Mouse (Mus musculus): ENCODE data around the gene Arid5b. TPM values are rescaled to one million over a fixed set of nuclear protein-coding genes. Genes with fewer than 3 reads are reported as not detected.

Gene Arid5b
- polyA plus RNA-seq, 1 experiment: 8.6 TPM

- no peaks in the 10 kb centered on the region for H3K36me3 ChIP-seq (ENCODE audit: control insufficient read depth, insufficient read depth, low read length)
- H3K27me3 ChIP-seq (replicated peaks; ENCODE audit: control insufficient read depth, insufficient read depth, low read length): no peaks in the 10 kb centered on the region
- 97% methylated on average over 4 of the region's 4 CpGs for WGBS
- TF ChIP-seq CTCF (conservative IDR thresholded peaks at IDR 0.05; ENCODE audit: insufficient read depth, insufficient read length, low read depth, low read length) (no peak), POLR2A (IDR thresholded peaks at IDR 0.05; ENCODE audit: low read depth, low read length) (no peak)
- no peak overlapping the region for H3K4me3 ChIP-seq (ENCODE audit: insufficient read depth, low read depth, low read length)
- no peak for DNase-seq
- H3K4me1 ChIP-seq (ENCODE audit: control insufficient read depth, insufficient read depth, low read length): peaks cover 11% of the 10 kb centered on the region
- no peak overlapping the region for H3K27ac ChIP-seq (ENCODE audit: insufficient read depth, low read depth, low read length)
Observed at GRCm38 (mm10) chr10:68172906-68173305, 105.6 kb downstream of the Arid5b start.

- H3K4me3 ChIP-seq (ENCODE audit: insufficient read depth, low read depth, low read length): no peak overlapping the region
- H3K27ac ChIP-seq (ENCODE audit: insufficient read depth, low read depth, low read length): no peak overlapping the region
- H3K27me3 ChIP-seq (replicated peaks; ENCODE audit: control insufficient read depth, insufficient read depth, low read length): no peaks in the 10 kb centered on the region
- peaks cover 15% of the 10 kb centered on the region for H3K4me1 ChIP-seq (ENCODE audit: control insufficient read depth, insufficient read depth, low read length)
- 83% methylated on average over 9 of the region's 9 CpGs for WGBS
- TF ChIP-seq POLR2A (IDR thresholded peaks at IDR 0.05; ENCODE audit: low read depth, low read length) (no peak), CTCF (conservative IDR thresholded peaks at IDR 0.05; ENCODE audit: insufficient read depth, insufficient read length, low read depth, low read length) (peak; percentile 15; the same call in 1 of the 2 replicates)
- H3K36me3 ChIP-seq (ENCODE audit: control insufficient read depth, insufficient read depth, low read length): no peaks in the 10 kb centered on the region
- no peak for DNase-seq
Observed at GRCm38 (mm10) chr10:68171974-68172373, 106.6 kb downstream of the Arid5b start.

GRCm38 (mm10) chr10:68168613-68169012, 109.9 kb downstream of the Arid5b start:
- Histone ChIP-seq H3K27me3 (replicated peaks; ENCODE audit: control insufficient read depth, insufficient read depth, low read length) (no peaks in the 10 kb centered on the region), H3K4me1 (ENCODE audit: control insufficient read depth, insufficient read depth, low read length) (peaks cover 26% of the 10 kb centered on the region), H3K4me3 (ENCODE audit: insufficient read depth, low read depth, low read length) (no peak overlapping the region), H3K36me3 (ENCODE audit: control insufficient read depth, insufficient read depth, low read length) (no peaks in the 10 kb centered on the region), H3K27ac (ENCODE audit: insufficient read depth, low read depth, low read length) (peak overlapping the region; percentile 63)
- WGBS: 40% methylated on average over 6 of the region's 6 CpGs
- no peak for DNase-seq
- TF ChIP-seq CTCF (conservative IDR thresholded peaks at IDR 0.05; ENCODE audit: insufficient read depth, insufficient read length, low read depth, low read length) (no peak), POLR2A (IDR thresholded peaks at IDR 0.05; ENCODE audit: low read depth, low read length) (no peak)

GRCm38 (mm10) chr10:68168141-68168540, 110.4 kb downstream of the Arid5b start:
- Histone ChIP-seq H3K27ac (ENCODE audit: insufficient read depth, low read depth, low read length) (peak overlapping the region; percentile 63), H3K4me3 (ENCODE audit: insufficient read depth, low read depth, low read length) (no peak overlapping the region), H3K27me3 (replicated peaks; ENCODE audit: control insufficient read depth, insufficient read depth, low read length) (no peaks in the 10 kb centered on the region), H3K36me3 (ENCODE audit: control insufficient read depth, insufficient read depth, low read length) (no peaks in the 10 kb centered on the region), H3K4me1 (ENCODE audit: control insufficient read depth, insufficient read depth, low read length) (peaks cover 26% of the 10 kb centered on the region)
- no peak for TF ChIP-seq CTCF (conservative IDR thresholded peaks at IDR 0.05; ENCODE audit: insufficient read depth, insufficient read length, low read depth, low read length)
- TF ChIP-seq POLR2A (IDR thresholded peaks at IDR 0.05; ENCODE audit: low read depth, low read length): no peak
- DNase-seq: no peak
- WGBS: 75% methylated on average over 8 of the region's 8 CpGs

- Histone ChIP-seq H3K27ac (ENCODE audit: insufficient read depth, low read depth, low read length) (peak overlapping the region; percentile 86), H3K4me1 (ENCODE audit: control insufficient read depth, insufficient read depth, low read length) (peaks cover 26% of the 10 kb centered on the region), H3K36me3 (ENCODE audit: control insufficient read depth, insufficient read depth, low read length) (no peaks in the 10 kb centered on the region), H3K4me3 (ENCODE audit: insufficient read depth, low read depth, low read length) (no peak overlapping the region), H3K27me3 (replicated peaks; ENCODE audit: control insufficient read depth, insufficient read depth, low read length) (no peaks in the 10 kb centered on the region)
- WGBS: 72% methylated on average over 4 of the region's 4 CpGs
- TF ChIP-seq POLR2A (IDR thresholded peaks at IDR 0.05; ENCODE audit: low read depth, low read length) (no peak), CTCF (conservative IDR thresholded peaks at IDR 0.05; ENCODE audit: insufficient read depth, insufficient read length, low read depth, low read length) (no peak)
- peak; percentile 21 for DNase-seq
Observed at GRCm38 (mm10) chr10:68167118-68167517, 111.4 kb downstream of the Arid5b start.

GRCm38 (mm10) chr10:68166695-68167086, 111.8 kb downstream of the Arid5b start:
- Histone ChIP-seq H3K4me3 (ENCODE audit: insufficient read depth, low read depth, low read length) (no peak overlapping the region), H3K4me1 (ENCODE audit: control insufficient read depth, insufficient read depth, low read length) (peaks cover 26% of the 10 kb centered on the region), H3K27me3 (replicated peaks; ENCODE audit: control insufficient read depth, insufficient read depth, low read length) (no peaks in the 10 kb centered on the region), H3K27ac (ENCODE audit: insufficient read depth, low read depth, low read length) (peak overlapping the region; percentile 86), H3K36me3 (ENCODE audit: control insufficient read depth, insufficient read depth, low read length) (no peaks in the 10 kb centered on the region)
- no peak for TF ChIP-seq POLR2A (IDR thresholded peaks at IDR 0.05; ENCODE audit: low read depth, low read length)
- TF ChIP-seq CTCF (conservative IDR thresholded peaks at IDR 0.05; ENCODE audit: insufficient read depth, insufficient read length, low read depth, low read length): no peak
- DNase-seq: no peak
- 35% methylated on average over 2 of the region's 2 CpGs for WGBS

GRCm38 (mm10) chr10:68165709-68166694, 112.5 kb downstream of the Arid5b start:
- TF ChIP-seq CTCF (conservative IDR thresholded peaks at IDR 0.05; ENCODE audit: insufficient read depth, insufficient read length, low read depth, low read length): no peak
- no peak for TF ChIP-seq POLR2A (IDR thresholded peaks at IDR 0.05; ENCODE audit: low read depth, low read length)
- peak; percentile 85 for DNase-seq

More at GRCm38 (mm10) chr10:68165709-68166694, 112.5 kb downstream of the Arid5b start:
- no peaks in the 10 kb centered on the region for H3K27me3 ChIP-seq (replicated peaks; ENCODE audit: control insufficient read depth, insufficient read depth, low read length)
- H3K4me1 ChIP-seq (ENCODE audit: control insufficient read depth, insufficient read depth, low read length): peaks cover 26% of the 10 kb centered on the region
- no peaks in the 10 kb centered on the region for H3K36me3 ChIP-seq (ENCODE audit: control insufficient read depth, insufficient read depth, low read length)
- peak overlapping the region; percentile 92 for H3K27ac ChIP-seq (ENCODE audit: insufficient read depth, low read depth, low read length)
- WGBS: 15% methylated on average over 10 of the region's 10 CpGs
- no peak overlapping the region for H3K4me3 ChIP-seq (ENCODE audit: insufficient read depth, low read depth, low read length)

Measured in kidney, adult 2 months (tissue).